Mouse (Mus musculus): ENCODE measurements around the gene Hrh3.

DNA sequence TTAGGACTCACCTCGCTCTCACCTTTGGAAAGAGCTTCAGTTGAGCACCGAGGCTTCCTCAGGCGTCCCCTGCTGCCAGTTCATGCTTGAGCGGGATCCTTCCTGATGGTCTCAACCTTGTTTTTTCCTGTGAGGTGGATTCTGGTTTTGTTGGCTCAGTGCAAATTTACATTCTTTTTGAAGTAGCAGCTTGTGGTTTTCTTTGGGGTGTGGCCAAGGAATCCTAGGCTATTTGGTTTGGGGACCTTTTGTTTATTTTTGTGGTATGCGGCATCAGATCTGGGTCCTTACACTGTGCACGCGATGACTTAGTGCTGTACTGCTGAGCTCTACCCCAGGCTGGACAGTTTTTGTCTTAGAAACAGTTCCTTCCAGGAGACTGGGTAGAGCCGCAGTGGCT lies 23.6 kb downstream of the Hrh3 start:
- TF ChIP-seq GATA1 (IDR thresholded peaks at IDR 0.05; ENCODE audit: borderline replicate concordance, low read length) = no peak
- no peak for TF ChIP-seq FLI1 (IDR thresholded peaks at IDR 0.05; ENCODE audit: low read length)

Data from megakaryocyte, embryonic 14.5 days (primary cell).